Mouse (Mus musculus) intestine, embryonic 14.5 days (tissue): ENCODE measurements around the gene Map7. TPM values are rescaled to one million over a fixed set of nuclear protein-coding genes. Genes with fewer than 3 reads are reported as not detected.
A peak's percentile ranks its signal among the peaks of the same experiment; 100 is the strongest.

ENCODE experiments used
- ATAC-seq: fragments of 200-750 bp; cut with Nextera tagmentation; replicated peaks from 2 replicates; pipeline ENCODE4 v1.8.0; 2017; ENCODE audit warnings: low read depth, moderate number of reproducible peaks, moderate TSS enrichment, moderate library complexity; ENCODE audit not compliant: low FRiP score, low TSS enrichment
- DNase-seq: peaks from one replicate; pipeline ENCODE4 v3.0.0-alpha.2; 2018; ENCODE audit warnings: low spot score
- H3K27ac ChIP-seq: fragments of 300-500 bp; sonication (generic); 2 replicates; pipeline ENCODE4 v1.5.1; 2014; ENCODE audit warnings: low read depth, mild to moderate bottlenecking, control low read depth
- H3K27me3 ChIP-seq: fragments of 300-500 bp; sonication (generic); replicated peaks from 2 replicates; pipeline ENCODE4 v1.6.1; 2014; ENCODE audit warnings: low read length, control low read depth; ENCODE audit not compliant: control insufficient read depth, insufficient read depth
- H3K36me3 ChIP-seq: fragments of 300-500 bp; sonication (generic); 2 replicates; pipeline ENCODE4 v1.6.1; 2014; ENCODE audit warnings: low read length, control low read depth; ENCODE audit not compliant: control insufficient read depth, insufficient read depth
- H3K4me1 ChIP-seq: fragments of 300-500 bp; sonication (generic); replicated peaks from 2 replicates; pipeline ENCODE4 v1.6.1; 2014; ENCODE audit warnings: low read length, control low read depth, mixed read lengths; ENCODE audit not compliant: control insufficient read depth, insufficient read depth
- H3K4me2 ChIP-seq: fragments of 300-500 bp; sonication (generic); 2 replicates; pipeline ENCODE4 v1.6.1; 2014; ENCODE audit warnings: low read length
- H3K4me3 ChIP-seq: fragments of 300-500 bp; sonication (generic); 2 replicates; pipeline ENCODE4 v1.5.1; 2014; ENCODE audit warnings: low read depth, low read length, control low read depth, mixed read lengths
- H3K9ac ChIP-seq: fragments of 300-500 bp; sonication (generic); 2 replicates; pipeline ENCODE4 v1.6.1; 2014; ENCODE audit warnings: mild to moderate bottlenecking, low read length
- H3K9me3 ChIP-seq: fragments of 300-500 bp; sonication (generic); 2 replicates; pipeline ENCODE4 v1.6.1; 2016; ENCODE audit warnings: low read length, control low read depth; ENCODE audit not compliant: control insufficient read depth
- WGBS: fragments of 180-500 bp; shearing (Covaris S2); extraction: QIAGEN DNeasy Blood & Tissue Kit; methylation state at CpG from one replicate; pipeline ENCODE4 v1.1.7; 2014; 5-methylcytosine and 5-hydroxymethylcytosine counted together
- polyA plus RNA-seq: library from polyadenylated mRNA; unstranded; fragments of >200 nt; fragmentation: Nextera tagmentation; extraction: Ambion mirVana; gene quantifications from 2 replicates; pipeline ENCODE4 v1.2.1, GENCODE M21; 2014

The Map7 gene
- polyA plus RNA-seq, 1 experiment from 2014 or later = 20.1 TPM

GRCm38 (mm10) chr10:20158756-20159155 is 10.5 kb downstream of the Map7 start:
- Histone ChIP-seq H3K27ac (no peak overlapping the region), H3K27me3 (no peaks in the 10 kb centered on the region), H3K36me3 (no peaks in the 10 kb centered on the region), H3K4me2 (no peak overlapping the region), H3K4me1 (no peaks in the 10 kb centered on the region), H3K9me3 (no peaks in the 10 kb centered on the region), H3K9ac (no peak overlapping the region), H3K4me3 (no peak overlapping the region)
- ATAC-seq = no peak
- WGBS = 58% methylated on average over 4 of the region's 4 CpGs
- DNase-seq = no peak

GRCm38 (mm10) chr10:20159308-20159707 is 11.0 kb downstream of the Map7 start:
- H3K4me2 ChIP-seq = no peak overlapping the region
- H3K9ac ChIP-seq = no peak overlapping the region
- WGBS = 81% methylated on average over 5 of the region's 5 CpGs
- no peak for ATAC-seq
- no peaks in the 10 kb centered on the region for H3K36me3 ChIP-seq
- no peak for DNase-seq
- no peaks in the 10 kb centered on the region for H3K9me3 ChIP-seq
- no peak overlapping the region for H3K27ac ChIP-seq
- H3K4me1 ChIP-seq = no peaks in the 10 kb centered on the region
- no peak overlapping the region for H3K4me3 ChIP-seq
- H3K27me3 ChIP-seq = no peaks in the 10 kb centered on the region

GRCm38 (mm10) chr10:20160914-20161313 is 12.6 kb downstream of the Map7 start:
- H3K4me2 ChIP-seq = no peak overlapping the region
- DNase-seq = no peak
- 53% methylated on average over 8 of the region's 8 CpGs for WGBS

GRCm38 (mm10) chr10:20164810-20165209 is 16.5 kb downstream of the Map7 start:
- Histone ChIP-seq H3K9me3 (no peaks in the 10 kb centered on the region), H3K4me1 (no peaks in the 10 kb centered on the region), H3K9ac (no peak overlapping the region), H3K4me2 (no peak overlapping the region), H3K27me3 (no peaks in the 10 kb centered on the region), H3K27ac (no peak overlapping the region), H3K36me3 (no peaks in the 10 kb centered on the region), H3K4me3 (no peak overlapping the region)
- 85% methylated on average over 5 of the region's 5 CpGs for WGBS
- no peak for DNase-seq
- ATAC-seq = no peak

More at GRCm38 (mm10) chr10:20160914-20161313, 12.6 kb downstream of the Map7 start:
- Histone ChIP-seq H3K4me1 (no peaks in the 10 kb centered on the region), H3K27me3 (no peaks in the 10 kb centered on the region), H3K36me3 (no peaks in the 10 kb centered on the region), H3K4me3 (no peak overlapping the region), H3K9me3 (no peaks in the 10 kb centered on the region), H3K27ac (no peak overlapping the region), H3K9ac (no peak overlapping the region)
- no peak for ATAC-seq

- Histone ChIP-seq H3K4me1 (peaks cover 13% of the 10 kb centered on the region; the same call in 1 of the 2 replicates), H3K27me3 (no peaks in the 10 kb centered on the region), H3K9me3 (no peaks in the 10 kb centered on the region), H3K4me3 (no peak overlapping the region), H3K36me3 (no peaks in the 10 kb centered on the region), H3K27ac (no peak overlapping the region), H3K9ac (no peak overlapping the region), H3K4me2 (no peak overlapping the region)
- ATAC-seq (no peak), DNase-seq (no peak)
- WGBS = 74% methylated on average over 11 of the region's 11 CpGs
Observed at GRCm38 (mm10) chr10:20166797-20167196, 18.5 kb downstream of the Map7 start.

GRCm38 (mm10) chr10:20167467-20167866 is 19.2 kb downstream of the Map7 start:
- H3K4me1 ChIP-seq = peaks cover 13% of the 10 kb centered on the region; the same call in 1 of the 2 replicates
- H3K27ac ChIP-seq = no peak overlapping the region
- DNase-seq (no peak), ATAC-seq (no peak)
- H3K4me3 ChIP-seq = no peak overlapping the region
- no peaks in the 10 kb centered on the region for H3K36me3 ChIP-seq
- WGBS = 88% methylated on average over 4 of the region's 4 CpGs
- H3K9me3 ChIP-seq = no peaks in the 10 kb centered on the region
- no peaks in the 10 kb centered on the region for H3K27me3 ChIP-seq
- no peak overlapping the region for H3K9ac ChIP-seq
- no peak overlapping the region for H3K4me2 ChIP-seq

GRCm38 (mm10) chr10:20169182-20169674 is 21.0 kb downstream of the Map7 start:
- DNase-seq (no peak), ATAC-seq (no peak)

GRCm38 (mm10) chr10:20169927-20170604 is 21.8 kb downstream of the Map7 start:
- no peak overlapping the region for H3K4me3 ChIP-seq
- peak; percentile 14; the same call in 1 of the 2 replicates for ATAC-seq
- no peak overlapping the region for H3K27ac ChIP-seq
- peaks cover 13% of the 10 kb centered on the region; the same call in 1 of the 2 replicates for H3K4me1 ChIP-seq
- H3K9ac ChIP-seq = no peak overlapping the region; the same call in 1 of the 2 replicates
- H3K9me3 ChIP-seq = no peaks in the 10 kb centered on the region
- peak overlapping the region; percentile 44 for H3K4me2 ChIP-seq
- 33% methylated on average over 17 of the region's 19 CpGs for WGBS
- no peak for DNase-seq
- no peaks in the 10 kb centered on the region for H3K27me3 ChIP-seq
- no peaks in the 10 kb centered on the region for H3K36me3 ChIP-seq

More at GRCm38 (mm10) chr10:20169182-20169674, 21.0 kb downstream of the Map7 start:
- Histone ChIP-seq H3K9ac (no peak overlapping the region), H3K27me3 (no peaks in the 10 kb centered on the region), H3K4me3 (no peak overlapping the region), H3K4me1 (peaks cover 13% of the 10 kb centered on the region; the same call in 1 of the 2 replicates), H3K9me3 (no peaks in the 10 kb centered on the region), H3K27ac (no peak overlapping the region), H3K36me3 (no peaks in the 10 kb centered on the region), H3K4me2 (no peak overlapping the region)
- 78% methylated on average over 3 of the region's 3 CpGs for whole genome bisulfite sequencing
